21 mouse cellular contexts compared by ENCODE assay signal in the genomic region with DNA sequence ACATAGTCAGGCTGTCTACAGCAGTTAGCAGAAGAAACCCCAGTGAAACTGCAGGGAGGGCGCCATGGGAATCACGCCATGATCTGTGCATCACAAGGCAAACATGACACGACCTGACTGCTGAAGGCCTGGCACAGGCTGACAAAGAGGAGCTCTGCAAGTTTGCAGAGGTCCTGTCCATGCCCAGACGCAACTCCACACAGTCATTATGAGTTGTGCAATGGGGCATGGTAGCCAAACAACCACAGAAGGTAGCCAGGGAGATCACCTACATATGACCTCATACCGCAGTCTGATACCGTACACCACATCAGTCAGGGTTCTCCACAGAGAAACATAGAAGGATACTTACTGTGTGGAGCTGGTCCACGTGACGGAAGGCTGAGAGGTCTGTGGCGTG.
"Had no signal": no experiment of that assay in that cellular context is flagged by ENCODE, and none has a peak within 500 bp of the region (broad histone marks: within the 10 kb centered on the region; RNA-seq: fewer than 3 reads in every experiment).

No protein-coding gene starts in this region.

- H3K4me1 ChIP-seq: midbrain, embryonic 12.5 days had no signal

- H3K4me2 ChIP-seq: limb, embryonic 13.5 days; lung, embryonic 15.5 days; midbrain, embryonic 12.5 days; midbrain, embryonic 15.5 days; neural tube, embryonic 12.5 days; neural tube, embryonic 15.5 days had no signal

- DNase-seq: kidney, adult 18-20 months; kidney, adult 9 months; kidney, postnatal 14 days; kidney, postnatal 4 days; left cerebral cortex, postnatal 4 days; lung, postnatal 10 days; right cerebral cortex, adult 18-20 months; right cerebral cortex, postnatal 14 days; right cerebral cortex, postnatal 4 days; thymus, adult 2 months; thymus, postnatal 14 days; thymus, postnatal 4 days had no signal

- H3K9ac ChIP-seq: limb, embryonic 13.5 days; lung, embryonic 15.5 days; midbrain, embryonic 12.5 days; midbrain, embryonic 15.5 days; neural tube, embryonic 12.5 days; neural tube, embryonic 15.5 days had no signal

- H3K27ac ChIP-seq: limb, embryonic 13.5 days; lung, embryonic 15.5 days; macrophage; midbrain, embryonic 12.5 days; midbrain, embryonic 15.5 days; neural tube, embryonic 12.5 days; neural tube, embryonic 15.5 days; stomach, postnatal 0 days had no signal

- H3K9me3 ChIP-seq: limb, embryonic 13.5 days; lung, embryonic 15.5 days; midbrain, embryonic 12.5 days; midbrain, embryonic 15.5 days; neural tube, embryonic 12.5 days; neural tube, embryonic 15.5 days had no signal

- H3K36me3 ChIP-seq: lung, embryonic 15.5 days; midbrain, embryonic 15.5 days; neural tube, embryonic 15.5 days had no signal

- H3K4me3 ChIP-seq: limb, embryonic 13.5 days; lung, embryonic 15.5 days; midbrain, embryonic 12.5 days; midbrain, embryonic 15.5 days; neural tube, embryonic 12.5 days; neural tube, embryonic 15.5 days had no signal

- H3K27me3 ChIP-seq: limb, embryonic 13.5 days; lung, embryonic 15.5 days; midbrain, embryonic 12.5 days; midbrain, embryonic 15.5 days; neural tube, embryonic 12.5 days; neural tube, embryonic 15.5 days had no signal

- ATAC-seq: intestine, embryonic 16.5 days; midbrain, embryonic 15.5 days had no signal
